Mouse (Mus musculus): ENCODE measurements around the gene Flt3l.

GRCm38 (mm10) chr7:45090251-45090977 is 45.8 kb downstream of the Flt3l start:
- TF ChIP-seq CTCF (IDR thresholded peaks at IDR 0.05; ENCODE audit: insufficient read depth, low read length) (no peak), POLR2A (IDR thresholded peaks at IDR 0.05; ENCODE audit: borderline replicate concordance, extremely low read depth, low read depth, low read length) (no peak)
